ENCODE assay signal across 8 mouse cellular contexts in the genomic region with DNA sequence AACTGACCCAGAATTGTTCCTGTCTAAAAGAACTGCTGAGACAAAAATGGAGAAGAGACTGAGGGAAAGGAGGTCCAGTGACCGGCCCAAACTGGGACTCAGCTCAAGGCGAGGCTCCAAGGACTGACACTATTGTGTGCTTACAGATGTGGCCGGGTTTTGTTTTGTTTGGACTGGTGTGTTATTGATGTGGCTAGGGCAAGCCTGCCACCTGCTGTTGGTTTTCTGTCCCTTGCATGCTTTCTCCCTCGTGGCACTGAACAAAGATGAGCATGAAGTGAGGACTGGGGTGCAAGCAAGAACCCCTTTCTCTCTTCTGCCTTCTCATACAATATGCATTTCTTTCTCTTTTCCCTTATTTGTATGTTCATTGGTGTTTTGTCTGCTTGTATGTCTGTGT. TPM values are rescaled to one million over a fixed set of nuclear protein-coding genes. Genes with fewer than 3 reads are reported as not detected.
DNase-seq lines count a peak whose midpoint lies in the region; ATAC-seq and TF ChIP-seq lines count a peak whose summit lies in the region.

No protein-coding gene starts in this region.

- intact Hi-C loops in heart, postnatal 14 days (cut with DNase I), result loop anchor here (2.0 kb wide), 2 partner anchors 137 to 185 kb away; no protein-coding TSS in a partner anchor
- intact Hi-C loops in left cerebral cortex, postnatal 14 days (cut with DNase I), result loop anchor here (5.0 kb wide), 1 partner anchor 184 kb away; no protein-coding TSS in a partner anchor

- H3K27me3 ChIP-seq in midbrain, embryonic 14.5 days (ENCODE audit: control insufficient read depth, insufficient read depth, low read length), result no peaks in the 10 kb centered on the region
- no peaks in the 10 kb centered on the region for H3K27me3 ChIP-seq in midbrain, embryonic 16.5 days (ENCODE audit: control insufficient read depth, insufficient read depth, low read depth, low read length)
- H3K27me3 ChIP-seq in cerebellum, adult 2 months (ENCODE audit: control insufficient read depth, insufficient read depth, low read length), result no peaks in the 10 kb centered on the region

- no peak overlapping the region for H3K9ac ChIP-seq in midbrain, embryonic 14.5 days (replicated peaks; ENCODE audit: low read length)
- no peak overlapping the region for H3K9ac ChIP-seq in midbrain, embryonic 16.5 days (ENCODE audit: low read depth, low read length)

- TF ChIP-seq POLR2A in cerebellum, adult 2 months (IDR thresholded peaks at IDR 0.05; ENCODE audit: borderline replicate concordance, insufficient read depth, low read length), result no peak

- TF ChIP-seq CTCF in cerebellum, adult 2 months (IDR thresholded peaks at IDR 0.05; ENCODE audit: borderline replicate concordance, insufficient read depth, low read depth, low read length), result peak; percentile 59; the same call in 1 of the 2 replicates

- DNase-seq in midbrain, embryonic 14.5 days, result peak; percentile 53
- DNase-seq in Muller cell, postnatal 12 days (ENCODE audit: inconsistent ontology term), result peak; percentile 16
- peak; percentile 35 to 38 for DNase-seq in cerebellum, adult 2 months
- peak; percentile 53 to 62 for DNase-seq in heart, postnatal 14 days
- peak; percentile 40 to 44 for DNase-seq in left cerebral cortex, postnatal 14 days (ENCODE audit: low spot score in 2 of 2)
- DNase-seq in naive thymus-derived CD4-positive, alpha-beta T cell, adult 2 months (ENCODE audit: low read depth), result peak; percentile 77
- no peak for DNase-seq in frontal cortex, postnatal 25 days (ENCODE audit: low spot score in 2 of 2)

- H3K27ac ChIP-seq in midbrain, embryonic 14.5 days (replicated peaks; ENCODE audit: low read depth, low read length), result no peak overlapping the region
- no peak overlapping the region for H3K27ac ChIP-seq in midbrain, embryonic 16.5 days (ENCODE audit: low read length)
- no peak overlapping the region for H3K27ac ChIP-seq in cerebellum, adult 2 months (ENCODE audit: insufficient read depth, low read length)

- no peak overlapping the region for H3K4me2 ChIP-seq in midbrain, embryonic 14.5 days (ENCODE audit: low read length)
- no peak overlapping the region for H3K4me2 ChIP-seq in midbrain, embryonic 16.5 days (ENCODE audit: low read length)

- no peaks in the 10 kb centered on the region for H3K36me3 ChIP-seq in midbrain, embryonic 14.5 days (ENCODE audit: control insufficient read depth, insufficient read depth, low read length)
- no peaks in the 10 kb centered on the region for H3K36me3 ChIP-seq in midbrain, embryonic 16.5 days (ENCODE audit: control insufficient read depth, insufficient read depth, low read length)

- WGBS in midbrain, embryonic 14.5 days, result 16% methylated on average over 4 of the region's 4 CpGs
- WGBS in midbrain, embryonic 16.5 days, result 16% methylated on average over 4 of the region's 4 CpGs
- WGBS in cerebellum, adult 2 months, result 12% methylated on average over 4 of the region's 4 CpGs

- no peaks in the 10 kb centered on the region for H3K9me3 ChIP-seq in midbrain, embryonic 14.5 days (ENCODE audit: control insufficient read depth, low read length)
- H3K9me3 ChIP-seq in midbrain, embryonic 16.5 days (replicated peaks; ENCODE audit: control insufficient read depth, low read length, poor library complexity, severe bottlenecking), result no peaks in the 10 kb centered on the region

- H3K4me1 ChIP-seq in midbrain, embryonic 14.5 days (ENCODE audit: control insufficient read depth, insufficient read depth, low read length), result no peaks in the 10 kb centered on the region
- H3K4me1 ChIP-seq in midbrain, embryonic 16.5 days (ENCODE audit: control insufficient read depth, insufficient read depth, low read length), result no peaks in the 10 kb centered on the region
- H3K4me1 ChIP-seq in cerebellum, adult 2 months (ENCODE audit: control insufficient read depth, insufficient read depth, low read length), result no peaks in the 10 kb centered on the region

- no peak for ATAC-seq in midbrain, embryonic 14.5 days (ENCODE audit: low FRiP score, low TSS enrichment)
- no peak for ATAC-seq in midbrain, embryonic 16.5 days

- H3K4me3 ChIP-seq in midbrain, embryonic 14.5 days (replicated peaks; ENCODE audit: low read depth, low read length), result no peak overlapping the region
- no peak overlapping the region for H3K4me3 ChIP-seq in midbrain, embryonic 16.5 days (ENCODE audit: low read depth, low read length)
- no peak overlapping the region for H3K4me3 ChIP-seq in cerebellum, adult 2 months (replicated peaks; ENCODE audit: insufficient read depth, low read depth, low read length)

RNA-seq across cellular contexts. Expression of a gene that starts 11.1 kb away (rescaled TPM):
- polyA plus RNA-seq in midbrain, embryonic 14.5 days (2014; fragmentation: Nextera tagmentation; extraction: Ambion mirVana), result 0.15 and 0.29 TPM in 2 replicates
- 0.23 and 0.26 TPM in 2 replicates for polyA plus RNA-seq in midbrain, embryonic 16.5 days (2015; fragmentation: Nextera tagmentation; extraction: Ambion mirVana)
- 0.05 and 0.08 TPM in 2 replicates for polyA plus RNA-seq in cerebellum, adult 2 months (2012; rRNA removed)
- total RNA-seq in heart, postnatal 14 days (2021), result not detected
- not detected for total RNA-seq in left cerebral cortex, postnatal 14 days (2021)

RNA-seq across cellular contexts. Expression of a gene that starts 23.9 kb away (rescaled TPM):
- 0.18 and 0.46 TPM in 2 replicates for polyA plus RNA-seq in midbrain, embryonic 14.5 days (2014; fragmentation: Nextera tagmentation; extraction: Ambion mirVana)
- polyA plus RNA-seq in midbrain, embryonic 16.5 days (2015; fragmentation: Nextera tagmentation; extraction: Ambion mirVana), result 0.16 and 0.67 TPM in 2 replicates
- polyA plus RNA-seq in cerebellum, adult 2 months (2012; rRNA removed), result 0.33 and 0.44 TPM in 2 replicates
- total RNA-seq in heart, postnatal 14 days (2021), result under 1 TPM; 0.10 to 0.26 TPM
- total RNA-seq in left cerebral cortex, postnatal 14 days (2021), result under 1 TPM; 0.55 to 0.70 TPM

Comparison
In these comparisons a context has a peak if more than half of its experiments do, and no peak if none do; other contexts are left out.
1. DNase-seq: peak in midbrain, embryonic 14.5 days (single experiment), Muller cell, postnatal 12 days (single experiment), cerebellum, adult 2 months (2 of 2), heart, postnatal 14 days (2 of 2), left cerebral cortex, postnatal 14 days (2 of 2) and naive thymus-derived CD4-positive, alpha-beta T cell, adult 2 months (single experiment); none in frontal cortex, postnatal 25 days (0 of 2).